Comparison of ENCODE assay signal across 18 mouse cellular contexts in genomic region chr2:145468701-145469325, GRCm38 (mm10).
"Had no signal": no experiment of that assay in that cellular context is flagged by ENCODE, and none has a peak within 500 bp of the region (broad histone marks: within the 10 kb centered on the region; RNA-seq: fewer than 3 reads in every experiment).

No protein-coding gene starts in this region.

- H3K9ac ChIP-seq: limb, embryonic 13.5 days; liver, embryonic 14.5 days; liver, postnatal 0 days; lung, embryonic 14.5 days; midbrain, embryonic 13.5 days had no signal

- H3K27me3 ChIP-seq: limb, embryonic 13.5 days; midbrain, embryonic 13.5 days had no signal

- H3K4me3 ChIP-seq: limb, embryonic 10.5 days; limb, embryonic 13.5 days; midbrain, embryonic 13.5 days had no signal

- DNase-seq: kidney, adult 18-20 months; kidney, adult 9 months; kidney, postnatal 14 days; kidney, postnatal 4 days; liver; liver, postnatal 0 days; lung, embryonic 14.5 days; thymus, adult 18-20 months; thymus, postnatal 4 days had no signal

- ATAC-seq: inflammation-experienced regulatory T-cells, adult 6 months; intestine, embryonic 16.5 days; liver, postnatal 0 days; lung, postnatal 0 days; midbrain, embryonic 13.5 days; midbrain, embryonic 16.5 days had no signal

- H3K4me2 ChIP-seq: limb, embryonic 13.5 days; lung, embryonic 14.5 days; midbrain, embryonic 13.5 days had no signal

- H3K9me3 ChIP-seq: limb, embryonic 10.5 days; limb, embryonic 13.5 days; midbrain, embryonic 13.5 days had no signal

- H3K4me1 ChIP-seq: limb, embryonic 10.5 days; limb, embryonic 13.5 days; midbrain, embryonic 13.5 days had no signal

- H3K36me3 ChIP-seq: limb, embryonic 10.5 days; limb, embryonic 13.5 days; midbrain, embryonic 13.5 days had no signal

- H3K27ac ChIP-seq: limb, embryonic 10.5 days; limb, embryonic 13.5 days; liver, embryonic 14.5 days; macrophage; midbrain, embryonic 13.5 days had no signal
